Mouse (Mus musculus) neural tube, embryonic 14.5 days (tissue): Measurements from ENCODE around the gene Gramd1b. TPM values are rescaled to one million over a fixed set of nuclear protein-coding genes. Genes with fewer than 3 reads are reported as not detected.

Source experiments
- ATAC-seq: fragments of 200-750 bp; cut with Nextera tagmentation; 2 replicates; pipeline ENCODE4 v1.8.0; 2017; ENCODE audit warnings: low read depth, mild to moderate bottlenecking, moderate TSS enrichment, moderate library complexity
- H3K27ac ChIP-seq: fragments of 300-500 bp; sonication (generic); 2 replicates; pipeline ENCODE4 v1.5.1; 2014; ENCODE audit warnings: low read depth, mild to moderate bottlenecking, control low read depth, low read length, moderate library complexity, mixed read lengths
- H3K27me3 ChIP-seq: fragments of 300-500 bp; sonication (generic); 2 replicates; pipeline ENCODE4 v1.6.1; 2014; ENCODE audit warnings: low read length; ENCODE audit not compliant: control insufficient read depth, insufficient read depth
- H3K36me3 ChIP-seq: fragments of 300-500 bp; sonication (generic); 2 replicates; pipeline ENCODE4 v1.6.1; 2014; ENCODE audit warnings: low read length, mixed read lengths; ENCODE audit not compliant: control insufficient read depth, insufficient read depth
- H3K4me1 ChIP-seq: fragments of 300-500 bp; sonication (generic); 2 replicates; pipeline ENCODE4 v1.6.1; 2014; ENCODE audit warnings: low read length; ENCODE audit not compliant: control insufficient read depth, insufficient read depth
- H3K4me2 ChIP-seq: fragments of 300-500 bp; sonication (generic); 2 replicates; pipeline ENCODE4 v1.6.1; 2014; ENCODE audit warnings: mild to moderate bottlenecking, low read depth, low read length, control low read depth
- H3K4me3 ChIP-seq: fragments of 300-500 bp; sonication (generic); 2 replicates; pipeline ENCODE4 v1.5.1; 2014; ENCODE audit warnings: low read depth, low read length, control low read depth, mixed read lengths
- H3K9ac ChIP-seq: fragments of 300-500 bp; sonication (generic); replicated peaks from 2 replicates; pipeline ENCODE4 v1.6.1; 2014; ENCODE audit warnings: low read depth, mild to moderate bottlenecking, control low read depth, low read length, mixed read lengths
- H3K9me3 ChIP-seq: fragments of 300-500 bp; sonication (generic); 2 replicates; pipeline ENCODE4 v1.6.1; 2016; ENCODE audit warnings: low read length; ENCODE audit not compliant: control insufficient read depth
- WGBS: fragments of 180-500 bp; shearing (Covaris S2); extraction: QIAGEN DNeasy Blood & Tissue Kit; methylation state at CpG from one replicate; pipeline ENCODE4 v1.1.7; 2014; 5-methylcytosine and 5-hydroxymethylcytosine counted together
- polyA plus RNA-seq: library from polyadenylated mRNA; unstranded; fragments of >200 nt; fragmentation: Nextera tagmentation; extraction: Ambion mirVana; gene quantifications from 2 replicates; pipeline ENCODE4 v1.2.1, GENCODE M21; 2014

Gene Gramd1b
- polyA plus RNA-seq, 1 experiment from 2014 or later: 13.9 TPM

DNA sequence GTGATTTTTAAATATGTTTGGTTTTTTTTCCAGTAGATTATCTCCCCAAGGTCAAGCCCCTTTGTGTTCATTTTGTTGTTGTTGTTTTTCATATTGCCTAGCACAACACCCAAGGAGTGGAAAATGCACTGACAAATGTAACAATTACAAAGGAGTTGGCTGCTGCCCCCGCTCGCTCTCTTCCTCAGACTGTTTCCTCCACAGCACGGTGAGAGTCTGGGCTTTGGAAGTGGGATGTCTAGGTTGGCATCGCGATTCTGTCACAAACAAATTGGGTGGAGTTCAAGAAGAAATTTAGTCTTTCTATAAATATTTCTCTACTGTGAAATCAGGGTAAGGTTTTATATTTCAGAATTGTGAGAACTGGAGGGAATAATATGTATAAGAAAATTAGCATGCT, 26.6 kb upstream of the Gramd1b start:
- 93% methylated on average over 5 of the region's 5 CpGs for WGBS
- H3K27ac ChIP-seq: no peak overlapping the region

DNA sequence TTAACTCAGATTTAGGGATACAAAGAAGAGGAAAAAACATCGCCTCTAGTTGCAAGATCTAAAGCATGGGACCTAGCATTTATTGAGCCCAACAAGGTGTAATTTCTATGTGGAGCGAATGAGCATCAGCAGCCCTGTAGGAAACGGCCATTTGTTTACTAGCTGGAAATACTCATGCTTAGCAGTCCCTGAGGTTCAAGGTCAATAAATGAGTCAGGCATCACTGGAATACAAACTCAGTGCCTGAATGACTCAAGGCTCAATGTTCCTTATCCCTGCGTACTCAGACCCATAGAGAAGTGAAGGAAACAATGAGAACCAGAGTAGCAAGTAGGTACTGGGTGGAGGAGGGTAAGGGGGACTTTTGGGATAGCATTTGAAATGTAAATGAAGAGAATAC, 25.2 kb upstream of the Gramd1b start:
- H3K4me3 ChIP-seq: no peak overlapping the region
- H3K36me3 ChIP-seq: no peaks in the 10 kb centered on the region
- WGBS: 72% methylated on average over 4 of the region's 4 CpGs
- H3K27ac ChIP-seq: no peak overlapping the region
- no peak for ATAC-seq
- no peaks in the 10 kb centered on the region for H3K9me3 ChIP-seq
- no peak overlapping the region for H3K9ac ChIP-seq
- H3K4me2 ChIP-seq: no peak overlapping the region
- H3K27me3 ChIP-seq: no peaks in the 10 kb centered on the region
- no peaks in the 10 kb centered on the region for H3K4me1 ChIP-seq

More for the DNA sequence above, 26.6 kb upstream of the Gramd1b start:
- no peak for ATAC-seq
- H3K4me3 ChIP-seq: no peak overlapping the region
- no peak overlapping the region for H3K9ac ChIP-seq
- no peaks in the 10 kb centered on the region for H3K9me3 ChIP-seq
- no peak overlapping the region for H3K4me2 ChIP-seq
- no peaks in the 10 kb centered on the region for H3K4me1 ChIP-seq
- H3K36me3 ChIP-seq: no peaks in the 10 kb centered on the region
- H3K27me3 ChIP-seq: no peaks in the 10 kb centered on the region

DNA sequence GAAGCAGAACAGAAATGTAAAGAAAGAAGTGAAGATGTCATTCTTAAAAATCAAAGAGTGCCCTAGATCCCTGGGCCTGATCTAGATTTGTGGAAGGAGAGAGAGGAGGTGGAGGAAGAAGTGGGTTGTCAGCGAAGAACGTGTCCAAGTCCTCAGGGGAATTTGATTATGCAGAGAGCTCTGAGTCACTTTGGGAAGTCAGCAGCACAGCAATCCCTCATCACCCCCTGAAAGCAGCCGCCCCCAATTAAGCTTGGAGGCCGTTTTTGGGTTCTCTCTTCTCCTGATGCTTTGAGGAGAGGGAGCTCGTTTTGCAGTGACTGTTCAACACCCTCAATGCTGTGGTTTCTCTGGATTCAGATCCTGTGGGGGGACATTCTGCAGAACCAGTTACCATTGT, 24.1 kb upstream of the Gramd1b start:
- Histone ChIP-seq H3K36me3 (no peaks in the 10 kb centered on the region), H3K9me3 (no peaks in the 10 kb centered on the region), H3K9ac (no peak overlapping the region), H3K27me3 (no peaks in the 10 kb centered on the region), H3K4me1 (no peaks in the 10 kb centered on the region), H3K4me2 (no peak overlapping the region), H3K27ac (no peak overlapping the region), H3K4me3 (no peak overlapping the region)
- no peak for ATAC-seq
- 69% methylated on average over 5 of the region's 5 CpGs for WGBS

DNA sequence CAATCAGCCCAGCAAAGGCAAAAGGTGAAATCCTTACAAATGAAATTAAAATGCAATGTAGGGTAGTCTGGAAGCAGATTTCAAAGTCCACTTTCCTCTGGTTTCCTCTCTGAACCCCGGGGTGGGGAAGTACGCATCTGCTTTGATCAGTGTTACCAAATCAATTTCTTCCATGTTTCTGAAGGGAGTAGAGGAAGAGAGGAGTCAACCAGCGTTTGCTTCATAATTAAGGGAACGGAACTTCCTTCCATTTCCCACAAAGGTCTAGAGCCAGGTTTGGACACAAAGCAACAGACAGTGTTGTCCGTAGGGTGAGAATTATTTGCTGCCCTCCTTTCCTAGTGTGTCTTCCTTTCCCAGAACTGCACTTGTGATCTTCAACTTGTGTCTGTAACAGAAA, 16.7 kb upstream of the Gramd1b start:
- Histone ChIP-seq H3K9me3 (no peaks in the 10 kb centered on the region), H3K4me3 (no peak overlapping the region), H3K27me3 (no peaks in the 10 kb centered on the region), H3K4me2 (no peak overlapping the region), H3K36me3 (no peaks in the 10 kb centered on the region), H3K27ac (no peak overlapping the region), H3K4me1 (no peaks in the 10 kb centered on the region), H3K9ac (no peak overlapping the region)
- 94% methylated on average over 5 of the region's 5 CpGs for WGBS
- ATAC-seq: no peak

DNA sequence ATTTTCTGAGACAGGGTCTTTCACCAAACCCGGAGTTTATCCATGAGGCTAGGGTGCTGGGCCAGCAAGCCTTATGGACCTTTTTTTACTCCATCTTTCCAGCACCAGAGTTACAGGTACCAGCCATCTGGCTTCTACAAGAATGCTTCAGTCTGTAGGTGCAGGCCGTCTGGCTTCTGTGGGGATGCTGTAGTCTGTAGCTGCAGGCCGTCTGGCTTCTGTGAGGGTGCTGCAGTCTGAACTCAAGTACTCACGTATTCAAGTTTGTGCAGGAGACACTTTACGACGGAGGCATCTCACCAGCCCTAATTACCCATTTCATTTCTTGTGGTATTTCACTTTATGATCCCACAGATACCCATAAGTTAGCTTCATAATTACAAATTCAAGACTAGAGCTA, 14.0 kb upstream of the Gramd1b start:
- peak; percentile 53; the same call in 1 of the 2 replicates for ATAC-seq
- Histone ChIP-seq H3K27me3 (no peaks in the 10 kb centered on the region), H3K4me3 (no peak overlapping the region), H3K4me2 (no peak overlapping the region), H3K27ac (no peak overlapping the region), H3K9ac (no peak overlapping the region), H3K36me3 (no peaks in the 10 kb centered on the region), H3K9me3 (no peaks in the 10 kb centered on the region), H3K4me1 (peaks cover 7% of the 10 kb centered on the region; the same call in 1 of the 2 replicates)
- WGBS: 57% methylated on average over 6 of the region's 6 CpGs

DNA sequence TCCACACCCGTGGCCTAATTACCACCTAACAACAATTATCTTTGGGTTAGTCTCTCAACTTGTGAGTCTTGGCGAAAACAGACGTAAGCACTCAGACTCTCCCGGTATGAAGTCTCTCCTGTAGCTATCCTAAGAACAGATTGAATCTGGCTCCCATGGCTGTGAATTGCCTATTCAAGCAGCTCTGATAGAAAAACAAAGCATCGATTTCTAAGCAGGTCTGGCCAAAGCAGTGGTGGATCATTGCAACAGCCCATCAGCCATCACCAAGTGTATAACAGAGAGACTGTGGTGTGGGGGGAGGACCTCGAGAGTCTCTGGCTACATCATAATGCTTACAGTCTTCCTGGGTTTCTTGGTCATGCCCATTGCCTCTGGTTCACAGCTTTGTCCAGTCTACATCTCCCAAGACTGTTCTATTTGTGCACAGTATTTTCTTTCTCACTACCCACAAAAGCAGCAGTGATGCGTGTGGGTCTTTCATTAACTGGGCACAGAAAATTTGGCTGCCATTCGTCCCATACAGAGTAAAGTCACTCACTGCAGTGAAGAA, 8.5 kb upstream of the Gramd1b start:
- no peak overlapping the region for H3K27ac ChIP-seq
- H3K36me3 ChIP-seq: no peaks in the 10 kb centered on the region
- peak; percentile 29; the same call in 1 of the 2 replicates for ATAC-seq
- no peak overlapping the region for H3K9ac ChIP-seq
- H3K9me3 ChIP-seq: no peaks in the 10 kb centered on the region
- WGBS: 51% methylated on average over 8 of the region's 8 CpGs
- H3K4me2 ChIP-seq: no peak overlapping the region
- peaks cover 8% of the 10 kb centered on the region; the same call in 1 of the 2 replicates for H3K4me1 ChIP-seq
- H3K4me3 ChIP-seq: no peak overlapping the region
- H3K27me3 ChIP-seq: no peaks in the 10 kb centered on the region

DNA sequence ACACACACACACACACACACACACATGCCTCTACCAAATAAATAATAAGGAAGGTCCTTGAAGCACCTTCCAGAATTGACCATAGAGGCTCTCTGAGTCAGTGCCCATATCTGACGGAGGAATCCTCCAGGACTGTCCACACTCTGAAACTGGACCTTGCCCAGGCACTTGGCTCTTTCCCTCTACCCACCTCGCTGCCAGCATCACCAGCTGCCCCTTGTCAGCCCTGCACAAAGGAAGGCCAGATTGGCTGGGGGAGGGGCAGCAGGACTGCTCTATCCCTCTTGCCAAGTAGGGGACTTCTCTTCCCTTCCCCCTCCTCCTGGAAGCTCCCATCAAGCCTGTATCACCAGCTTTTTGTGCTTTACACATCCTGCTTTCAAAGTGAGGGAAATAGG, 6.5 kb upstream of the Gramd1b start:
- 32% methylated on average over 2 of the region's 2 CpGs for WGBS
- ATAC-seq: peak; percentile 80
- Histone ChIP-seq H3K9ac (no peak overlapping the region), H3K27me3 (no peaks in the 10 kb centered on the region), H3K4me2 (no peak overlapping the region), H3K9me3 (no peaks in the 10 kb centered on the region), H3K27ac (peak overlapping the region; percentile 28; the same call in 1 of the 2 replicates), H3K36me3 (no peaks in the 10 kb centered on the region), H3K4me1 (peaks cover 8% of the 10 kb centered on the region; the same call in 1 of the 2 replicates), H3K4me3 (no peak overlapping the region)

DNA sequence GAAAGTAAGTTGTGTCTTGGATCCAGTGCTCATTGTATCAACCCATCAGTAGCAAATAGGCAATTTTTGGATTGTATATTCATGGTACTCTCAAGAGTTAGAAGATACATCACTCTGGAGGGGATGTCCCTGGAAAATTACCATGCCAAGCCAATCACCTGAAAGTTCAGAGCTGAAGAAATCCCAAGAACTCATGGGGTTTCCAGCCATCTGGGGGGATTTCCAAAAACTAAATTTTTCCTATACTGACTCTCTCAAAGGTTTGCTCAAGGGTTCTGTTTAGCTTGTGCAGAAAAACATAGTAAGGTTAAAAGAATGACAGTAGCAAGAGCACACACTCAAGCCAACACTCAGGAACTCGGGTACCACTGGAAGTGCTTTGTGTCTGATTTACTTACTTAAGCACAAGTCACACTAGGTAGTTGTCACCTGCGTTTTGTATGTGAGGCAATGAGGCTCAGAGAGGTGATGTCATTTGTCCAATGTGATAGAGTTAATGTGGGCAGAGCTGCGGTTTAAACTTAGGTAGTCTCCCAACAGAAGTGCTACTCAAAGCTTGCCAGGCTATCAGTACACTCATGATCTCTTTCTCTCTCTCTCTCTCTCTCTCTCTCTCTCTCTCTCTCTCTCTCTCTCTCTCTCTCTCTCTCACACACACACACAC, 6.0 kb upstream of the Gramd1b start:
- Histone ChIP-seq H3K27me3 (no peaks in the 10 kb centered on the region), H3K4me1 (peaks cover 8% of the 10 kb centered on the region; the same call in 1 of the 2 replicates), H3K9ac (no peak overlapping the region), H3K27ac (no peak overlapping the region; the same call in 1 of the 2 replicates), H3K4me3 (no peak overlapping the region), H3K4me2 (no peak overlapping the region), H3K9me3 (no peaks in the 10 kb centered on the region), H3K36me3 (no peaks in the 10 kb centered on the region)
- no peak for ATAC-seq
- WGBS: 94% methylated on average over 3 of the region's 3 CpGs

DNA sequence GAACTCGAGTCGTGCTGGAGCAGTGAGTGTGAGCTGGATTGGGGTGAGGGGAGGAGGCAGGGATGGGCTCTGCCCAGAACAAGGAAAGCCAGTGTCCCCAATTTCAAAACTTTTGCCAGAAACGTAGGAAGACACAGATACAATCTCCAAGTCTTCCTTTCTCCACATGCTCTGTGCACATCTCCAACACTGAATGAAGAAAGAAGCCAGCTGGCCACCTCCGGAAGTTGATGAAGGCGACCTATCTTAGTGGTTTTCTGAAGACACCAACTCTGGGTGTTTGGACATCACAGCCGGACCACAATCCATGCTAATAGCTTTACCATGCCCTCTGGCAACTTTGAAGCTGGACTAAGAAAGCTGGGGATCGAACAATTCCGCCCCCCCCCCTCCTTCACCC, 647 bp downstream of the Gramd1b start:
- Histone ChIP-seq H3K27ac (no peak overlapping the region), H3K4me1 (peaks cover 4% of the 10 kb centered on the region; the same call in 1 of the 2 replicates)

More for the DNA sequence above, 647 bp downstream of the Gramd1b start:
- Histone ChIP-seq H3K4me3 (peak overlapping the region; percentile 48), H3K9me3 (no peaks in the 10 kb centered on the region), H3K36me3 (no peaks in the 10 kb centered on the region), H3K9ac (peak overlapping the region; percentile 61; the same call in 1 of the 2 replicates), H3K27me3 (no peaks in the 10 kb centered on the region), H3K4me2 (peak overlapping the region; percentile 78)
- ATAC-seq: no peak
- 67% methylated on average over 8 of the region's 8 CpGs for WGBS
